Mouse (Mus musculus): ENCODE results near the gene Pex19.

- TF ChIP-seq POLR2A (IDR thresholded peaks at IDR 0.05; ENCODE audit: extremely low read depth, insufficient read depth, low read length), result no peak
- no peak for TF ChIP-seq CTCF (IDR thresholded peaks at IDR 0.05; ENCODE audit: extremely low read depth, insufficient read depth, low read length)
Observed at GRCm38 (mm10) chr1:172134072-172134471, 7.5 kb downstream of the Pex19 start.
